Mouse (Mus musculus): ENCODE data around the gene Fads1.

GRCm38 (mm10) chr19:10185876-10186275 lies 3.2 kb downstream of the Fads1 start:
- TF ChIP-seq POLR2A (IDR thresholded peaks at IDR 0.05; ENCODE audit: extremely low read depth, insufficient read depth, low read length), result no peak
- no peak for TF ChIP-seq CTCF (IDR thresholded peaks at IDR 0.05; ENCODE audit: extremely low read depth, insufficient read depth, low read length)
